Mouse (Mus musculus) embryonic facial prominence, embryonic 15.5 days (tissue): ENCODE data around the gene Mpo. TPM values are rescaled to one million over a fixed set of nuclear protein-coding genes. Genes with fewer than 3 reads are reported as not detected.

Experiments
- ATAC-seq: fragments of 200-750 bp; cut with Nextera tagmentation; 2 replicates; pipeline ENCODE4 v1.8.0; 2017; ENCODE audit warnings: low read depth, moderate TSS enrichment; ENCODE audit not compliant: insufficient number of reproducible peaks, low FRiP score, low TSS enrichment
- H3K27ac ChIP-seq: fragments of 300-500 bp; sonication (generic); replicated peaks from 2 replicates; pipeline ENCODE4 v1.5.1; 2015; ENCODE audit warnings: mild to moderate bottlenecking, inconsistent platforms
- H3K27me3 ChIP-seq: fragments of 300-500 bp; sonication (generic); 2 replicates; pipeline ENCODE4 v1.6.1; 2015; ENCODE audit warnings: inconsistent platforms
- H3K36me3 ChIP-seq: fragments of 300-500 bp; sonication (generic); 2 replicates; pipeline ENCODE4 v1.6.1; 2015; ENCODE audit warnings: mild to moderate bottlenecking, inconsistent platforms
- H3K4me1 ChIP-seq: fragments of 300-500 bp; sonication (generic); 2 replicates; pipeline ENCODE4 v1.6.1; 2015; ENCODE audit warnings: inconsistent platforms
- H3K4me2 ChIP-seq: fragments of 300-500 bp; sonication (generic); replicated peaks from 2 replicates; pipeline ENCODE4 v1.6.1; 2015; ENCODE audit warnings: mild to moderate bottlenecking, inconsistent platforms
- H3K4me3 ChIP-seq: fragments of 300-500 bp; sonication (generic); replicated peaks from 2 replicates; pipeline ENCODE4 v1.5.1; 2015; ENCODE audit warnings: mild to moderate bottlenecking, inconsistent platforms
- H3K9ac ChIP-seq: fragments of 300-500 bp; sonication (generic); 2 replicates; pipeline ENCODE4 v1.6.1; 2015; ENCODE audit warnings: inconsistent platforms
- H3K9me3 ChIP-seq: fragments of 300-500 bp; sonication (generic); replicated peaks from 2 replicates; pipeline ENCODE4 v1.6.1; 2016; ENCODE audit warnings: inconsistent platforms
- WGBS: fragments of 180-500 bp; shearing (Covaris S2); methylation state at CpG from one replicate; pipeline ENCODE4 v1.1.7; 2015; 5-methylcytosine and 5-hydroxymethylcytosine counted together
- microRNA counts: library from miRNA; unstranded; fragments of <30 nt; microRNA quantifications from one replicate; lab custom pipeline; 2016
- microRNA-seq: library from miRNA; unstranded; fragments of <30 nt; microRNA quantifications from one replicate; pipeline ENCODE4, GENCODE M21; 2016; ENCODE audit warnings: borderline number of aligned reads
- polyA plus RNA-seq: library from polyadenylated mRNA; unstranded; fragments of >200 nt; fragmentation: Nextera tagmentation; extraction: Ambion mirVana; gene quantifications from 2 replicates; pipeline ENCODE4 v1.2.1, GENCODE M21; 2015

Gene Mpo
- polyA plus RNA-seq, 1 experiment from 2014 or later = 0.85 TPM

- H3K4me1 ChIP-seq = peaks cover 9% of the 10 kb centered on the region; the same call in 1 of the 2 replicates
- H3K36me3 ChIP-seq = peaks cover 22% of the 10 kb centered on the region
- H3K9ac ChIP-seq = peak overlapping the region; percentile 39; the same call in 1 of the 2 replicates
- H3K4me2 ChIP-seq = peak overlapping the region; percentile 71
- 34% methylated on average over 8 of the region's 8 CpGs for WGBS
- H3K4me3 ChIP-seq = peak overlapping the region; percentile 67
- no peaks in the 10 kb centered on the region for H3K9me3 ChIP-seq
- ATAC-seq = no peak
- H3K27ac ChIP-seq = peak overlapping the region; percentile 59
- H3K27me3 ChIP-seq = no peaks in the 10 kb centered on the region
Measured at GRCm38 (mm10) chr11:87853597-87853954, 60.2 kb downstream of the Mpo start.

MicroRNA genes within 50 kb of the gene (microRNA counts, 519-probe panel; counts per million panel counts)
- microRNA mmu-miR-142-3p (lab: Ali Mortazavi, UCI) (3,328 counts per million, percentile 79 among the panel's probes with 10 or more counts), microRNA mmu-miR-142-5p (lab: Ali Mortazavi, UCI) (3,129 counts per million, percentile 75 among the panel's probes with 10 or more counts)

Small RNAs within 50 kb of the gene (microRNA-seq; reads per million reads assigned to microRNA genes)
- gene Mir142 (not detected), gene Mir142b (not detected)

Other genes starting within 250 kb of the Mpo start
- not detected in 2 replicates for gene Gm11492, start 226.9 kb upstream of the Mpo start, polyA plus RNA-seq
- 33.0 and 37.9 TPM in 2 replicates for gene Sept4, start 224.7 kb upstream of the Mpo start, polyA plus RNA-seq
- 25.7 and 27.4 TPM in 2 replicates for gene Mtmr4, start 201.4 kb upstream of the Mpo start, polyA plus RNA-seq
- gene Hsf5, start 176.4 kb upstream of the Mpo start, polyA plus RNA-seq = 0.25 and 0.35 TPM in 2 replicates
- gene Rnf43, start 130.9 kb upstream of the Mpo start, polyA plus RNA-seq = 8.7 and 9.2 TPM in 2 replicates
- 158 and 165 TPM in 2 replicates for gene Supt4a, start 56.0 kb upstream of the Mpo start, polyA plus RNA-seq
- 4.0 and 5.9 TPM in 2 replicates for gene Tspoap1, start 33.0 kb upstream of the Mpo start, polyA plus RNA-seq
- 0.21 and 0.29 TPM in 2 replicates for gene Lpo, start 34.7 kb downstream of the Mpo start, polyA plus RNA-seq
- gene Mks1, start 59.6 kb downstream of the Mpo start, polyA plus RNA-seq = 17.1 and 18.8 TPM in 2 replicates
- 0.07 TPM in 1 of 2 replicates, not detected in the other for gene Epx, start 82.0 kb downstream of the Mpo start, polyA plus RNA-seq
- not detected in 2 replicates for gene Olfr462, start 98.7 kb downstream of the Mpo start, polyA plus RNA-seq
- not detected in 2 replicates for gene Olfr463, start 103.8 kb downstream of the Mpo start, polyA plus RNA-seq
- gene Olfr464, start 127.4 kb downstream of the Mpo start, polyA plus RNA-seq = 0.11 and 0.24 TPM in 2 replicates
- gene Dynll2, start 194.0 kb downstream of the Mpo start, polyA plus RNA-seq = 19.5 and 22.4 TPM in 2 replicates